Mouse (Mus musculus): ENCODE measurements at regions not wholly inside any gene's neighbourhood (a gene's known extent, or its start where the extent isn't known, plus 50 kb on each side); places are given as distances from the start of the nearest gene placed in this dataset.

DNA sequence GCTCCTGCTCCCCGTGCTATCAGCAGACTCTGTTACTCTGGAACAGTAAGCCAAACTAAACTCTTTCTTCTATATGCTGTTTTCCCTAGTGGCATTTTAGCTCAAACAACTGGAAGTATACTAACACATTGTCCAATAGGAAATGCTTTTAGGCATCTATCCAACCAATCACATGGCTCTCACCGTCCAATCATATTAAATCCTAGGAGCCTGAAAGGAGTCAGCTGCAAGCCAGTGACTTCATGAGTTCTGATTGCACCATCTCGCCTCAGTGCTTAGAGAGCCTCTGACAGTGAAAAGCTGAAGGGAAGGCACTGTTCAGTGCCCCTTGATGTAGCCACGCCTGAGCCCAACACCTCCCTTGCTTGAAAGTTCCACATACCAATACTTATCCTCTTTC lies 221.0 kb upstream of the Tle3 start:
- TF ChIP-seq CTCF (IDR thresholded peaks at IDR 0.05; ENCODE audit: extremely low read depth, insufficient read depth, low read length) (no peak), POLR2A (IDR thresholded peaks at IDR 0.05; ENCODE audit: extremely low read depth, insufficient read depth, low read length) (no peak)
- H3K4me3 ChIP-seq (ENCODE audit: insufficient read depth, low read length), result no peak overlapping the region

DNA sequence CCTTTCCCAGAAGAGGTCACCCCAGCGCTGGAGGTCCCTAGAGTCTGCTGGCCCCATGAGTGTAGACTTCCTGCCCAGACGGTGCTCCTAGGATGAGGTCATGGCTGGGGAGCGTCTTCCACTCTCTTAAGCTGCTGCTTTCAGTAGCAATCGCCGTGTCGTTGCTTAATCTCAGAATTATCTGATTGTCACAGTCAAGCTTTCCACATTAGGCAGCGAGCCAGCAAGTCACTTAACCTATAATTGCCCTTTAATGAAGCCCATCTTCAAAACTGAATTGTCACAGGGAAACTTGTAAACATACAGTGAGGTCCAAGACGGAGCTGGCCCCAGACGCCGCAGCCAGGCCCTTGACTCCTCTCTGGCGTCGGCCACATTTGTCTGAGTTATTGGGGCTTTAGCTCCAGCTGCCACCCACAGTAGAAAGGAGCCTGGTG lies 220.2 kb upstream of the Tle3 start:
- Histone ChIP-seq H3K4me3 (ENCODE audit: insufficient read depth, low read length) (no peak overlapping the region), H3K4me1 (ENCODE audit: control insufficient read depth, insufficient read depth, low read length) (no peaks in the 10 kb centered on the region), H3K27ac (ENCODE audit: insufficient read depth, low read length) (no peak overlapping the region)
- no peak for TF ChIP-seq POLR2A (IDR thresholded peaks at IDR 0.05; ENCODE audit: extremely low read depth, insufficient read depth, low read length)

More for the DNA sequence above, 221.0 kb upstream of the Tle3 start:
- Histone ChIP-seq H3K27ac (ENCODE audit: insufficient read depth, low read length) (no peak overlapping the region), H3K4me1 (ENCODE audit: control insufficient read depth, insufficient read depth, low read length) (no peaks in the 10 kb centered on the region)

DNA sequence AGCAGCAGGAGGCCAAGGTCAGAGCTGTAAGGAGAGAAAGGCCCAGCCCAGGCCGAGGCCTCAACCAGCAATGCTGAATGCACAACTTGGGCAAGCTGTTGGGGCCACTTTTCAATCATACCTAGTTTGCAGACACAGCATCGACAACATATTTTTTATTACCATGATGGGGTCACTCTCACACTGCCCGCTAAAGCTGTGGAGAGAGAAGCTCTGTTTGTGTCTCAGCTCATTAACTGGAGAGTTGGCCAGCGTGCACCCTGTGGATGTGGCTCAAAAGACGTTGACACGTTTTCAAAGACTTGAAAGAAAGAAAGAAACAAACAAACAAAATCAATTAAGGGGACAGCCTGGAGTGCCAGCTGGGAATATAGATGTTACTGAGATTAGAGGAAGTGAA lies 217.4 kb upstream of the Tle3 start:
- Histone ChIP-seq H3K27ac (ENCODE audit: insufficient read depth, low read length) (no peak overlapping the region), H3K4me3 (ENCODE audit: insufficient read depth, low read length) (no peak overlapping the region), H3K4me1 (ENCODE audit: control insufficient read depth, insufficient read depth, low read length) (no peaks in the 10 kb centered on the region)
- TF ChIP-seq CTCF (IDR thresholded peaks at IDR 0.05; ENCODE audit: extremely low read depth, insufficient read depth, low read length) (no peak), POLR2A (IDR thresholded peaks at IDR 0.05; ENCODE audit: extremely low read depth, insufficient read depth, low read length) (no peak)

DNA sequence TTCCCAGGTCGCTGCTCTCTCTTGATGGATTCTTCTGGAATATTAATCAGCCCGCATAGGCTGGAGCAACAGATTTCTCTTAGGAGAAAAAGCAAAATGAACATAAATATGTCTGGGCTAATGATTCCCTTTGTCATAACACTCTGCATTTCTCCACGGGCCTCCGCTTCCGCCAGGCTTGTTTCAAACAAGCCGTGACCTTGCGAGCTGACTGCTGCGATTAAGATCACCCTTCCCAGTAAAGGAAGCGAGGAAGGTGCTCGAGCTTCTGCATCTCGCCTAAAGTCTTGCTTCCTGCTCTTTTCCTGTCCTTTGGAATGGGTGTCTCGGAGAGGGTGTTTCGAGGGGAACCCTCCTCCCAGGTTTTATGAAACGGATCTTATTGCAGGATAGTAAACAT lies 216.3 kb upstream of the Tle3 start:
- no peaks in the 10 kb centered on the region for H3K4me1 ChIP-seq (ENCODE audit: control insufficient read depth, insufficient read depth, low read length)
- H3K27ac ChIP-seq (ENCODE audit: insufficient read depth, low read length), result no peak overlapping the region
- TF ChIP-seq POLR2A (IDR thresholded peaks at IDR 0.05; ENCODE audit: extremely low read depth, insufficient read depth, low read length) (no peak), CTCF (IDR thresholded peaks at IDR 0.05; ENCODE audit: extremely low read depth, insufficient read depth, low read length) (no peak)
- no peak overlapping the region for H3K4me3 ChIP-seq (ENCODE audit: insufficient read depth, low read length)

DNA sequence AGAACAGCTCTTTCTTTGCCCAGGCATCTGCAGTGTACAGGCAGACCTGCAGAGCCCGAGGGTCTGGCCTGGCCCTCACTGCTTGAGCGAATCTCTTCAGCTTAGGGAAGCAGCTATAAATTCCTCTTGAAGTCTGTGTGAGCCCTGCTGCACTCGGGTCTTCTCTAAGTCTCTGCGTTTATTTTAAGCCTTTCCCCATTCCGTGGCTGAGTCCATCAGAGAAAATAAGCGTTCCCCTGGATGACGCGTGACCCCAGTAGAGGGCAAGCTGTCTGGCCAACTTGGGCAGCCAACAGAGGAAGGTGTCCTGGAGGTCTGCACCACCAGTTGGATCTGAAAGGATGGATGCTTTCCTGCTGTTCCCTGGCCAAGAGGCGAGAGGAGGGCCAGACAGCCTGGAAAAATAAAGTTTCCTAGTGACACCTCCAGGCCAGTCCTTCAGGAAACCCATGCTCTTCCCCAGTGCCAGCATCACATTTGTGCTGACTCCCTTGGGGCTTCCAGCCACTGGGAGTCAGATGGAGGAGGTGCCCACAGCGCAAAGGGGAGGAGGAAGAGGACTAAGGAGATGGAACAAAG lies 213.9 kb upstream of the Tle3 start:
- Histone ChIP-seq H3K4me3 (ENCODE audit: insufficient read depth, low read length) (no peak overlapping the region), H3K4me1 (ENCODE audit: control insufficient read depth, insufficient read depth, low read length) (no peaks in the 10 kb centered on the region), H3K27ac (ENCODE audit: insufficient read depth, low read length) (no peak overlapping the region)
- TF ChIP-seq CTCF (IDR thresholded peaks at IDR 0.05; ENCODE audit: extremely low read depth, insufficient read depth, low read length) (no peak), POLR2A (IDR thresholded peaks at IDR 0.05; ENCODE audit: extremely low read depth, insufficient read depth, low read length) (no peak)

DNA sequence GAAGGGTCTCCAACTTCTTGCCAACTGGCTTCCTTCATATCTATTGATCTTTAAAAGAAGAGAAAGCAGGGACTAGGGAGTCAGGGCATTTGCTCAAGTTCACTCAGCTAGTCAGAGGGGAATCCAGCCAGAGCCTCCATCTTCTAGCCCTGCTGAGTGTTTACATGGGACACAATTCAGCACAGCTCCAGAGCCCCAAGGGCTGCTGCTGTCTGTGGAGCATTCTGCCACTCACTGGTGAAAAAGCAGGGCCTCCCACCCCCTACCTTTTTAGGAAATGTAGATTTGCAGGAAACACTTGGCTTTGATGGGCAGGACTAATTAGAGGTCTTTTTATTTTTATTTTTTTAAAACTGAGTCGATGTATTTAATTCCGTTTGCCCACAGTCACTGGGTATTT lies 213.0 kb upstream of the Tle3 start:
- TF ChIP-seq CTCF (IDR thresholded peaks at IDR 0.05; ENCODE audit: extremely low read depth, insufficient read depth, low read length) (no peak), POLR2A (IDR thresholded peaks at IDR 0.05; ENCODE audit: extremely low read depth, insufficient read depth, low read length) (no peak)
- Histone ChIP-seq H3K4me1 (ENCODE audit: control insufficient read depth, insufficient read depth, low read length) (no peaks in the 10 kb centered on the region), H3K27ac (ENCODE audit: insufficient read depth, low read length) (no peak overlapping the region), H3K4me3 (ENCODE audit: insufficient read depth, low read length) (no peak overlapping the region)

DNA sequence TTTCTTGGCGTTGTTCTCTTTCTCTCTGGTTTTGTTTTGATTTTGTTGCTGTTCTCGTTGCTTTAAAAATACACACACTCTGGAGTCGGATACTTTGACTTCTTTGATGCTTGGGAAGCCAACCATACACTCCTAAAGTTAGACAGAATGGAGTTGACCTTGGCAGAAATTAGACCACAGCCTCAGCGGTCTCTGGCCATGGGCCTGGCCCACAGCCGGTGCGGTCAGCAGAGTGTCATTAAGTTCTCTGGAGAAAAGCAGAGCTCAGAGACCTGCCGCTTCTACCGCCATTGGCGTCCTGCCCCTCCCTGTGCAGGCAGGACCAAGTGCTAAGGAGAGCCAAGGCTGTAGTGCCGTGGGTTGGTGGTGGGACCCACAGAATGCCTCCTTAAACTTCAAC lies 212.6 kb upstream of the Tle3 start:
- Histone ChIP-seq H3K4me1 (ENCODE audit: control insufficient read depth, insufficient read depth, low read length) (no peaks in the 10 kb centered on the region), H3K4me3 (ENCODE audit: insufficient read depth, low read length) (no peak overlapping the region), H3K27ac (ENCODE audit: insufficient read depth, low read length) (no peak overlapping the region)
- TF ChIP-seq CTCF (IDR thresholded peaks at IDR 0.05; ENCODE audit: extremely low read depth, insufficient read depth, low read length), result no peak
- no peak for TF ChIP-seq POLR2A (IDR thresholded peaks at IDR 0.05; ENCODE audit: extremely low read depth, insufficient read depth, low read length)

DNA sequence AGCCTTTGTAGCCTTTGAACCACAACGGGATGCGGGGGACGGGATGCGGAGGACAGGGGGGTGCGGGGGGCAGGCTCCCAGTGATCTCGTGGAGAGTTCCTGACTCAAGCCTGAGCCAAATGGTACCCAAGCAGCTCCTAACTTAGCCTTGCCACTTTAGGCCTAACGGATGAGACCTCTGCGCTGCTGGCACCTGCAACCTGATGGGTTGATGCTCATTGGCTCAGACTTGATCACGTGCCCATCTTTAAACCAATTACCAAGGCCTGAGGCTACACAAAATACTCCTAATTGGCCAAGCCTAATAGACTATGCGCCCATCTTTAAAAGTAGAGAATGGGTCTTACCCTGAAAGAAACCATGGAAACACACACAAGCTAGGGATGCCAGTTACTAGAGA lies 209.3 kb upstream of the Tle3 start:
- Histone ChIP-seq H3K4me3 (ENCODE audit: insufficient read depth, low read length) (no peak overlapping the region), H3K27ac (ENCODE audit: insufficient read depth, low read length) (no peak overlapping the region), H3K4me1 (ENCODE audit: control insufficient read depth, insufficient read depth, low read length) (no peaks in the 10 kb centered on the region)
- no peak for TF ChIP-seq CTCF (IDR thresholded peaks at IDR 0.05; ENCODE audit: extremely low read depth, insufficient read depth, low read length)
- no peak for TF ChIP-seq POLR2A (IDR thresholded peaks at IDR 0.05; ENCODE audit: extremely low read depth, insufficient read depth, low read length)

DNA sequence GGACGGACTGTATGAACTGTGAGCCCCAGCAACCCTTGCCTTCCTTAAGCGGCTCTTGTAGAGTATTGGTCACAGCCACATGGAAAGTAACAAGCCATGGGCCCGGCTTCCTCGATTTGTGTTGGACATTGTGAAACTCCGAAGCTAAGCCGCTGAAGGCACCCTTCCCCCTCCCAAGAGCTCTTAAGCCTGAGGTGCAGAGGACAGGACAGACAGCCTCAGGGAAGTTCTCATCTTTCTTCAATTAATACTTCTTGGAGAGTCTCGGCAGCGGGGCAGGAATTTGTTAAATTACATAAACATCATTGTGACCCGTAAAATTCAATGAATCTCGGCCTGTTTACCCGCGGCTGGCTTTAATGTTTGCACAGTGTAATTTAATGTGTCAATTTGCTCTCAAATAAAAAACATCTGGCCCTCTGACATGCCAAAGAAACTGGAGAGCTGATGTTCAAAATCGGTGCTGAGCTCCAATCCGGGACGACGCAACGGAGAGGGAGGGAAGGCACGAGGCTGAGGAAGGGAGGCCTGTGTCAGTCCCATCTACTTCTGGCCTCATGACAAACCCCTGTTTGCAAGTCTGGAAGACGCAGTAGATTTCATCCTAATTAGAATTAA lies 208.4 kb upstream of the Tle3 start:
- Histone ChIP-seq H3K27ac (ENCODE audit: insufficient read depth, low read length) (no peak overlapping the region), H3K4me3 (ENCODE audit: insufficient read depth, low read length) (no peak overlapping the region), H3K4me1 (ENCODE audit: control insufficient read depth, insufficient read depth, low read length) (0 out of 2 replicates have a peak, but pooled peaks cover 1% of the 10 kb centered on the region)
- TF ChIP-seq POLR2A (IDR thresholded peaks at IDR 0.05; ENCODE audit: extremely low read depth, insufficient read depth, low read length), result no peak
- no peak for TF ChIP-seq CTCF (IDR thresholded peaks at IDR 0.05; ENCODE audit: extremely low read depth, insufficient read depth, low read length)

DNA sequence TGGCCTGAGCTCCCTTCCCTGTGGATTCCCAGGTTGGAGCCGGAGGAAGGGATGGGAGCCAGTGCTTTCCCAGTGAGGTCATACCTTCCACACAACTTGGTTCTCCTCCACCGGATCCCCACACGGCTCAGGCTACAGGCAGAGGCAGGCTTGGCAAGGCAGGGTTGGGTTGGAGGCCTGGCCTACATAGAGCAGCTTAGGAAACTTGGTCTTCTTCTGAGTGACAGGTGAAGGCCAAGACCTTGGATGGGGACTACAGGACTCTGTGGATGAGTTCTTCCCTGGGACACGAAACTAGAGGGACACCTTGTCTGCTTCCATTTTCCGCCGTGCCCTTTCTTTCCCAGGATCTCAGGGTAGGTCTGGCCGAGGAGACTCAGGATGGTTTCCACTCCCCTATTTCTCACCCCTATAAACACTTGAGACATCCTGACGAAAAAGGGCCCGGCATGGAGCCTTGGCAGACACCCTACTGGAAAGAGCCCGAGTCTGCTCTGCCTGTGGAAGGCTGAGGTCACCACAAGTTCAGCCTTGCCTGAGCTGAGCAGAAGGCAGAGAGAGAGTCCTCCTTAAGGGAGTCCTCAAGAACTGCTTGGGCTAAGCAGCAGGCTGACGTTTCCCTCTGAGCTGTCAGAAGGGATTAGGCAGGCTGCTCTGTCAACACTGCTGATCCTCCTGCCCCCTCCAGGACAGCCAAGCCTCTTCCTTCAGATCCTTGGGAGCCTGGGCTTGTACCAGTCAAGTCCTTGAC lies 207.5 kb upstream of the Tle3 start:
- TF ChIP-seq CTCF (IDR thresholded peaks at IDR 0.05; ENCODE audit: extremely low read depth, insufficient read depth, low read length) (no peak), POLR2A (IDR thresholded peaks at IDR 0.05; ENCODE audit: extremely low read depth, insufficient read depth, low read length) (no peak)
- no peak overlapping the region for H3K27ac ChIP-seq (ENCODE audit: insufficient read depth, low read length)

More for the DNA sequence above, 207.5 kb upstream of the Tle3 start:
- Histone ChIP-seq H3K4me3 (ENCODE audit: insufficient read depth, low read length) (no peak overlapping the region), H3K4me1 (ENCODE audit: control insufficient read depth, insufficient read depth, low read length) (0 out of 2 replicates have a peak, but pooled peaks cover 1% of the 10 kb centered on the region)
